Mouse (Mus musculus): ENCODE measurements around the gene Galk1.

- peak; percentile 46 for TF ChIP-seq CTCF (IDR thresholded peaks at IDR 0.05; ENCODE audit: control insufficient read depth, insufficient read depth, insufficient read length)
- no peak for TF ChIP-seq MYOG (IDR thresholded peaks at IDR 0.05; ENCODE audit: control insufficient read depth, extremely low read depth, insufficient read length)
These were observed 12.9 kb downstream of the Galk1 start for GRCm38 (mm10) chr11:115999538-116000143.
